Mouse (Mus musculus) cerebellum, postnatal 10 days (tissue): ENCODE results near the gene Zbtb20.

ENCODE experiments used
- DNase-seq, 2 experiments: peaks; one replicate each; pipeline ENCODE4 v3.0.0; 2021; ENCODE audit warnings: mixed read lengths in 2 of 2

Zbtb20 gene

GRCm38 (mm10) chr16:42875852-42875980 is at the start of gene Zbtb20:
Gene Zbtb20, plus strand, starts transcription at chr16:42875881.
- no peak for DNase-seq

GRCm38 (mm10) chr16:42835940-42836339 is 39.7 kb upstream of the Zbtb20 start:
- peak in 1 of 2 experiments; percentile 48 for DNase-seq

DNA sequence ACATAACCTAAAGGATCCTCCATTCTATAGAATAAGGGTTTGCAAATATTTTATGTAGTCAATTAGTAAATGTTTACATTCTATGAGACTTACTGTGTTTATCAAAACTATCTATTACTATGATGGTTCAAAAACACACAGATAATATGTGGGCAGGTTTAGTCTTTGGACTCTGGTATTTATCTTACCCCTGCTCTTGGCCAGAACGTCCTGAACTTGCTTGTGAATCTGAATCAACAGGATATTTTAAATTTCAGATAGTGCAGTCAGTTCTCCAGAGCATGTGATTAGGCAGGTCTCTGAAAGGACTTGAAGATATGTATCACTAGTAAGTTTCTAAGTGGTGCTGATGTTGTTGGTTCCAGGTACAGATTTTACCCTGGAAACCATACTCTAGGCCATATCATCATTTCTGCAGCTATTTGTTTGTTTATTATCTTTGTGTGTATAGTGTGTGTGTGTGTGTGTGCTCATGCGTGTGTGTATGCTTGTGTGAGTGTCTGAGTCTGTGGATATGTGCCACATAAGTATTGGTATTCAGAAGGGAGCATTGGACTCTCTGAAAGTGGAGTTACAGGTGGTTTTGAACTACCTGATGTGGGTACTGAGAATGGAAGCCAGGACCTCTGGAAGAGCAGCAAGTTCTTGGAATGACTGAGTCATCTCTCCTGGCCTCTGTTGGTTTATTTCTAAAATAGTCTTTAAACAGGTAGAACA is 39.1 kb upstream of the Zbtb20 start:
- no peak for DNase-seq

DNA sequence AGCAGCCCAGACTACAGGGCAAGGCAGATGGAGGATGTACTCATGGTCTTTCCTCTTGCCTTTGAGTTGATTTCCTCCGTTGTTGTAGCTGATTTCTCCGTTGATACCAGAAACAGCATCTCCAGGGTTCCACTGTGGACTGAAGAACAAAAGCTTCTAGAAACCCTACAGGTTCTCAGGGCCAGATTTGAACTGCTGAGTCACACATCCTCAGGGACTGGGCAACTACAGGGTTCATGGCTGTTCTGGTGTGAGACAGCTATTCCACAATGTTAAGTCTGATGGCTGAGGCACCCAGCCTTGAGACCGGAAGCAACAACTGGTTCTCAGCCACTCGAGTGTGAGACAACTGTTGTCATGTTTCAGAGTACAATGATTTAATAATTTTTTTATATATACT is 37.5 kb upstream of the Zbtb20 start:
- DNase-seq, result no peak

DNA sequence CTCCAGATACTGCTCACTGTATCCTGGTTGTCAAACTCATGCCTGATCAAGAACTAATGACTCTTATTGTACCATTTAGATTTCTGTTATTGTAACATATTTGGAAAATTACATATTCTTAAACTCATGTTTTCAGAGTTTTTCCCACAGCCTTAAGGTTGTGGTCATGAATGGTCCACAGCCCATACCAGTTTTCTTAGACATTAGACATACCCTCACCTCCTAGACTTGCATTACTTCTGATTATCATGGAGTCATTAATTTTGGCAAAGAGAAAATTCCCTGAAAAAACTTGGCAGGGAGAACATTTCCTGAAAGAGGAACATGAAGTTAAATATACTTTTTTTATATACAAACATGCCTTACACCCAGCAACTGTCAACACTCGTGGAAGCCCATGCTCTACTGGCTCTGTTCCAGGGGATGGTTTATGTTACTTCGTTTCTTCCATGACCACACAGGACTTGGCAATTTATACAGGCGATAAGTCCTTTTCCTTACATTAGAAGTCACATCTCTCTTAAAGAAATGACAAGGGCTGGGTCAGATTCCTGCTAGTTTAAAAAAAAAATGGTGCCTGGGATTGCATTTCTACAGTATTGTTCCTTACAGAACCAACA is 18.0 kb upstream of the Zbtb20 start:
- DNase-seq, result no peak

DNA sequence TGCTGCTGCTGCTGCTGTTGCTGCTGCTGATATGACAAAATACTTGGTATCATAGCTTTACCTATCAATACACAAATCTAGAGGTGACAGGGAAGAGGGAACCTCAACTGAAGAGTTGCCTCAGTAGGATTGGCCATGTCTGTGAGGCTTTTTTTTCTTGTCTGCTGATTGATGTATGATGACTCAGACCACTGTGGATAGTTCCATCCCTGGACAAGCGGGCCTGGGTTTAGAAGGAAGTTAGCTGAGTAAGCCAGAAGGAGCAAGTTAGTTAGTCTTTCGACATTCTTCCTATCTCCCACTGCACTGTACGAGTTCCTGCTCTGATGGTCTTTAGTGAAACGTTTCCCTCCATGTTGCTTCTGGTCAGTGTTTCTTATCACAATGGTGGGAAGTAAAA is 16.4 kb upstream of the Zbtb20 start:
- no peak for DNase-seq

DNA sequence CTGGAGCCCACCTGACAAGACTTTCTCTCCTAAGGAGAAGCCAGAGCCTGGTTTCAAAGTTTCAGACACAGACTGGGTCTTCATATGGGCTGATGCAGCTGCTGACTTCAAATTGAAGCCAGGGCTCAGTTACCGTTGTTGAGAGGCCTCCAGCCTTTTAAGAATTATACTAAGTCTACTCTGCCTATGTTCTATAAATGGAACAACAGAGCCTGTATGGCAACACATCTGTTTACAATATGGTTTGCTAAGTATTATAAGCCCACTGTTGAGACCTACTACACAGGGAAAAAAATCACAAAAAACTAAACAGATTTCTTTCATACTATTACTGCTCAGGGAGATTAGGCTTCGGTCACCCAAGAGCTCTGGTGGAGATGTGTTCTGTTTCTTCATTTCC is 12.4 kb upstream of the Zbtb20 start:
- DNase-seq, result no peak

DNA sequence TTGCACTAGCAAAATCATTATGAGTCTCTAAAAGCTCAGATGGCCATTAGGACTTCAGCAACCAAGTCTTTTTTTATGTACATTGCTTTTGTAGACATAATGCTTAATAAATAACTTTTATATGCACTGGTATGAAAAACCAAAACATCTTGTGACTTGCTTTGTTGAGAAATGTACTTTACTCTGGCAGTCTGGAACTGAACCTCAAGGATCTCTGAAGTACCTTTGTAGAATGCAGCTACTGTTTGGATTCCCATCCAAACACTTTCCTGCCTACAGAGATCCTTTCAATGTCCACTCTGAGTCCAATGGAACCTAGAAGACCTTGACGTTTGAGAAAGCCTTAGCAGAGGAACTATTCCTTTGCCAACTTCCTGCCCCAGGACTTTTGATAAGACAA is 9.6 kb upstream of the Zbtb20 start:
- DNase-seq, result no peak

DNA sequence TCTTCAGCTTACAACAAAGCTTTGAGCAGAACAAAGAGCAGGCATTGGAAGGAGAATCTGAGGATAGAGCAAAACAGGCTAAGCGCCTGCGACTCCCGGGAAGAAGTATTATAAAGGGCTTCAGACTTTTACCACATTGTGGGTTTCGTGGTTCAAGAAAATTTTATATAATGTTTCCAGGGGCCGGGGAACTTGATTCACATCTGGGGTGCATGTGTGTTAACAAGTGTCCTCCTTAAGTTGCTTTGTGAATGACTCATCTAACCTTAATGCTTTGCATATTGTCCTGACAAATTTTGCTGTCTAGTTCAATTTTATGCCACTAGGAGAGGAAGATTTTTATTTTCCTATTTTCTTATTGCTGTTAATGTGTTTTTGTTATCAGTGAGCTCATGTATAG is 3.6 kb upstream of the Zbtb20 start:
- DNase-seq, result no peak

DNA sequence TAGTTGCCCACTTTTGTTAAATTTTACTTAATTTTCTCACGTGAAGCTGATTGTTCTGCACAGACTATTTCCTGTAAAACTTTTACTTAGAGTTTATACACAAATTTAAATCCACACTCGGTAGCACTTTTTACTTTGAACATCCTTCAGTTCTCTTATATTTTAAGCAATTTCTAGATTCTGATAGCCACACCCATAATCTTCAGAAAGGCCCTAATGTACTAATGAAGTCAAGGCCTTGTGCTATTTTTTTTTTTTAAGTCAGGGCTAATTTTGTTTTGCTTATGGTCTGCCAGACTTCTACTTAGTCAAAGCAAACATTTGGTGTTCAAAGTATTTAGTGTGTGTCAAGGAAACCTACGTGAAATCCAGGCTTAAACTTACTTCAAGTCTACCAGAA is 1.7 kb upstream of the Zbtb20 start:
- DNase-seq, result no peak

GRCm38 (mm10) chr16:42874456-42874855 is 1.2 kb upstream of the Zbtb20 start:
- DNase-seq, result peak; percentile 70

GRCm38 (mm10) chr16:42874910-42875851 is 500 bp upstream of the Zbtb20 start:
- DNase-seq, result peak; percentile 99

DNA sequence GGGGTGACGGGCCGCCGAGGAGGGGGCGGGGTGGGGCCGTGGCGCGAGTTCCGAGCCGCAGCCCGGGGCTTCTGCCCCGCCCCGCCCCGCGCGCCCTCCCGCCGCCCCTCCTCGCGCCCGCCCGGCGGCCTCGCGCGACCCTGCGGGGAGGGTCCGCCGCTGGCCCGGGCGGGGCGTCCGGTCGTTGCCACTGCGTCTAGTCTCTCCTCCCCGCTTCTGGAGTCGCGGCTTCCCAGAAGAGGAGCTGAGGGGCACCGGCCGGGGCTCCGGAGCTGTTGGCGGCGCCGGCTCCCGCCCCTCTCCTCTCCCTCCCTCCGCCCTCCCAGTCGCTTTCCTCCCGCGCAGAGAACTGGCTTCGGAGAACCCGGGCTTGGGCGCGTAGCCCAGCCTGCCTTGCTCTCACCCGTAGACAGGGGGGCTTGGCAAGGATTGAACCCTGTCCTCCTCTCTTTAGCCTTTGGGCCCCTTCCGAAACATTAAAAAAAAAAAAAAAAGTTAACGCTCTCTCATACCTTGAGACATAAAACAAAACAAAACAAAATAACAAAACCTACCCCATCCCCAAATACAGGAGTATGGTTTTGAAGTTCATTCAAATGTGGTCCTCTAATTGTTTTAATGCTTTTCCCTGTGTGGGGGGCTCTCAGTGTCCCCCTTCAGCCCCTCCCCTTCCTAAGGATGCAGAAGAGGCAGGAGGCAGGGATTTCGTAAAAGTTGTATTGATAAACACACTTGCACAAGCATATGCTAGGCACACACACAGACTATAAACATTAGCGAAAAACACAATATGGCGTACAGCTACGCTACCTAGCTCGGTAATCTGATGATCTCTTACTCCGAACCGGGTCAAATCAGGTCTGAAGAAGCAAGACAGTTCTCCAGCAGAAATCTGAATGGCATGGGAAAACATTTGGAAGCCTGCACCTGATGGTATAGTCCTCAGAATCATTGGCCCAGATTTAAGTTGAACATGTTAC is 630 bp downstream of the Zbtb20 start:
- DNase-seq, result peak; percentile 92 to 94

- DNase-seq, result peak; percentile 13 to 56
These were observed 4.4 kb downstream of the Zbtb20 start for GRCm38 (mm10) chr16:42880046-42880445.

- DNase-seq, result no peak
These were observed 9.9 kb downstream of the Zbtb20 start for GRCm38 (mm10) chr16:42885538-42885937.

DNA sequence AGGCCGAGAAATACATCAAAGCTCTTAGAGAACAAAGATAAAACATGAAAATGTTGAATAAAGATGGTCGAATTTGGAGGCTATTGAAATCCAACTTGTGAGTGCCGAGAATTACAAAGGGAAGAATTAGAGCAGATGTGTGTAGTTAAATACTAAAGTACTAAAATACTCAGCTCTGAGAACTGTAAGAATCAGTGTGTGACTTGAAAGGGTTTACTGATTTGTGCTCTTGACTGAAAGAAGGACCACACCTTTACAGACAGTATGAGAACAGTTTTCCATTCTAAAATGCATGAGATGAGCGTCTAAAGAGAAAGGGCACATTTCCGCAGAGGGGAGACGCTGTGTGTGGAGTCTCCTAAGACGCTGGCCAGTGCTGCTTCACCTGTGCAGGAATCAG is 10.3 kb downstream of the Zbtb20 start:
- DNase-seq, result no peak

GRCm38 (mm10) chr16:42897125-42897693 is 21.5 kb downstream of the Zbtb20 start:
- DNase-seq, result peak in 1 of 2 experiments; percentile 34

DNA sequence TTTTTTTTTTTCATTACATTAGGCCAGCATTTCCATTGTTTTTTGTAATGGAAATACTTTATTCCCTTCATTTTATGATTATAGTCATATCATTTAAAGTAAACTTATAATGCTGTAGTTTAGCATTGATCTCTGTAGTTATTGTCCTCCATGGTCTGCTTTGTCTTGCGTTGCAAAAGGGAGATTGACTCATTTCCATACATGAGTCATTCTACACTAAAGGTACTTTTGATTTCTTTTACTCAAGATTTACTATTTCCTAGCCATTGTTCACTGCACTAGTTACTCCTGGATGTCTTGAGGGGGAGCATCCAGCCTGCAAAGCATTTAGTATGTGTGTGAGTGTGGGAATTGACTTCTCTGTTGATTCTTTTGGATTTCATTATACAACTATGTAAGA is 24.6 kb downstream of the Zbtb20 start:
- DNase-seq, result no peak

DNA sequence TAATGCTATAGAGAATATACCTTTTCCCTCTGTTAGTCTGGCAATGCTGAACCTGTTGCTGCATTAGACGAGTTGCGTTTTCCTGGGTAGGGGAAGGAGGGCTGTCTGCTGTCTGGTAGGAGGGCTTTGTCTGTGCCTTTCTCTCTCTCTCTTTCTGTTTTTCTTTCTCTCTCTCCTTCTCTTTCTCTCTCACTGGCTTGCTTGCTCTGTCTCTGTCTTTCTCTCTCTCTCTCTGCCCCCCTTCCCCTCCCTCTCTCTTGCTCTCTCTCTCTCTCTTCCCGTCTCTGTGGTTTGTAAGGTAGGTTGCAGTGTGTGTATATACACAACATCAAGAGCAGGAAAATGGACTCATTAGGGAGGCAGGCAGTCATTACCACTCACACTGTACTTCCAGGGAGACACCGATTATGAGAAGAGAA is 31.6 kb downstream of the Zbtb20 start:
- peak; percentile 16 to 32 for DNase-seq

DNA sequence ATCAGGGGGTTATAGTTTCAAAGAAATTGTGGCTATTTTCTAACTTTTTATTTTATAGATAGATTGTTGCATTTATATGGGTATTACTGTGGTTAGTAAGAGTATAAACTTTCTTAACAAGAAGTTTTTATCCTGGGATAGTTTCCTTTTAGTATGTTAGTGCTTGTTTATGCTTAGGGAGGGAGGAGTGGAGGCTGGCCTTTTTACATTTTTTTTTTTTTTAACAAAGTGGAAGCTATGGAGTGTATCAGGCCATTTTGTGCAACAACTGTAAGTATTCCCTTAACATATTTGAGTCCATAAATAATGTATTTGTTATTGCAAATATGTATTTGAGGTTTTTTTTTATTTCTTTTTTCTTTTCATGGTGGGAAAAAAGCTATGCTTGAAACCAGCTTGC is 32.7 kb downstream of the Zbtb20 start:
- DNase-seq, result no peak

DNA sequence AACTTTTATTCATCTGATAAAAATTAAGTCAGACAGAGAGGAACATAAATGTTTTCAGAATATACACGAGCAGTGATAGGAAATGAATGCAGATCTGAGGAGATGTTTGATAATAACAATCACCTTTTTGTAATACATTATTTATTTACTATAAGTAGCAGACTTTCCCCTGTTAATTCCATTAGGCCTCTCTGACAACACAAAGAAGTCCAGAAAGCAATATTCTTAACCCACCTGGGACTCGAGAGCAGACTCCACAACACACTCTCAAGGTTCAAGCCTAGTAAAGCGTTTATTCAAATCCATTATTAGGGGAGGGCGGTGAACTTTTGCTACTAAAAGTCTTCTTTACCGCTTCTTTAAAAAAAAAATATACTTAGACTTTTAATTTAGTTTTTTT is 33.2 kb downstream of the Zbtb20 start:
- no peak for DNase-seq

DNA sequence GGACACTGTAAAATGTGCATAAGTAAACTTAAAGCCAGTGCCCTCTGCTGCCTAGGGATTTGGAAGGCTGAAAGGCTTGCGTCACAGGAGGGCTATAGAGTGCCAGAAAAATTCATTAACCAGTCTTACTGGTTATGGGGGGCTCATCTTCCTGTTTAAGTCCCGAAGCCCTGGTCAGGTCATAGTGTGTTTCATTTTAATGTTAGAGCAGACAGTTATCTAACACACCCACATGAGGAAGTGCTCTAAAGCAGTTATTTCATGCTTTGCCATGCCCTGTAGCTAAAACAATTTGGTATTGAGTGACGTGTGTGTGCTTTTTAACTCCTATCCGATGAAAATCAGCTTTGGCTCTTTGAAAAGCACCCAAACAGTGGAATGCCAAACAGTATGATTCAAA is 34.3 kb downstream of the Zbtb20 start:
- DNase-seq, result peak; percentile 68 to 69

GRCm38 (mm10) chr16:42910716-42911115 is 35.0 kb downstream of the Zbtb20 start:
- DNase-seq, result peak; percentile 67 to 68
